Mouse (Mus musculus) olfactory bulb, adult 2 months (tissue): ENCODE results near the gene Unc13b.

Experiments used
- CTCF ChIP-seq: fragments of 200-500 bp; IDR thresholded peaks from 2 replicates; pipeline ENCODE4 v1.5.1; 2012; ENCODE audit warnings: low read depth, mild to moderate bottlenecking, low read length, moderate library complexity; ENCODE audit not compliant: insufficient read depth
- POLR2A ChIP-seq: fragments of 200-500 bp; IDR thresholded peaks from 2 replicates; pipeline ENCODE4 v1.6.1; 2012; ENCODE audit warnings: mild to moderate bottlenecking, low read depth, low read length, moderate library complexity; ENCODE audit not compliant: insufficient read depth

- TF ChIP-seq CTCF = no peak
- no peak for TF ChIP-seq POLR2A
Measured at GRCm38 (mm10) chr4:43082458-43082857, 23.7 kb downstream of the Unc13b start.
